Mouse (Mus musculus): ENCODE results near the gene Dhx32.
"Not testable (repeated sequence)": the region's sequence is repeated elsewhere in the genome, so short reads cannot be mapped to it uniquely, and the experiment has no call there.

- TF ChIP-seq CTCF, POLR2A (IDR thresholded peaks at IDR 0.05; ENCODE audit: extremely low read depth, insufficient read depth, low read length): not testable (repeated sequence)
Measured at GRCm38 (mm10) chr7:133685644-133686043, 96.9 kb downstream of the Dhx32 start.
